Mouse (Mus musculus): ENCODE measurements at regions not wholly inside any gene's neighbourhood (a gene's known extent, or its start where the extent isn't known, plus 50 kb on each side); places are given as distances from the start of the nearest gene placed in this dataset.

DNA sequence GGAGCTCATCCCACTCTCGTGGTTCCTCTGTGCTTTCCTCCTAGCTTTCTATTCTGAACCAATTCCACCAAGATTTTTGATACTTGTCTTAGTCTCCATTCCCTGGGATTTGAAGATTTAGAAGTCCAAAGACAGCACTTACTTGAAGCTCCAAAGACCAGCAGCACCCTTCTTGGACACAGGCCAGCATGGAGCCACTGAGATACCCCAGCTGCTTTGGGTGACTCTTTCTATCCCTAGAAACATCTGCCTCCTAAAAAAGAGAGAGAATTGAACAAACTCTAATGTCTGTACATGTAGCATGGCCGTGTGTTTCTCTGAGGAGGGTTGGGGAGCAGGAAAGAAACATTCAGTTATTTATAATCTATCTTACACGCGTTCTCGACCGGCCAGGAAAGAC lies 235.5 kb downstream of the Snx19 start:
- TF ChIP-seq CTCF (IDR thresholded peaks at IDR 0.05; ENCODE audit: extremely low read depth, insufficient read length, insufficient replicate concordance, low read depth, low read length) (no peak), POLR2A (IDR thresholded peaks at IDR 0.05; ENCODE audit: low read depth, low read length) (no peak)
